Mouse (Mus musculus): ENCODE data around the gene Lama5. TPM values are rescaled to one million over a fixed set of nuclear protein-coding genes. Genes with fewer than 3 reads are reported as not detected.

Gene Lama5
- total RNA-seq, 2 experiments from 2014 or later, result 0.18 to 0.83 TPM

DNA sequence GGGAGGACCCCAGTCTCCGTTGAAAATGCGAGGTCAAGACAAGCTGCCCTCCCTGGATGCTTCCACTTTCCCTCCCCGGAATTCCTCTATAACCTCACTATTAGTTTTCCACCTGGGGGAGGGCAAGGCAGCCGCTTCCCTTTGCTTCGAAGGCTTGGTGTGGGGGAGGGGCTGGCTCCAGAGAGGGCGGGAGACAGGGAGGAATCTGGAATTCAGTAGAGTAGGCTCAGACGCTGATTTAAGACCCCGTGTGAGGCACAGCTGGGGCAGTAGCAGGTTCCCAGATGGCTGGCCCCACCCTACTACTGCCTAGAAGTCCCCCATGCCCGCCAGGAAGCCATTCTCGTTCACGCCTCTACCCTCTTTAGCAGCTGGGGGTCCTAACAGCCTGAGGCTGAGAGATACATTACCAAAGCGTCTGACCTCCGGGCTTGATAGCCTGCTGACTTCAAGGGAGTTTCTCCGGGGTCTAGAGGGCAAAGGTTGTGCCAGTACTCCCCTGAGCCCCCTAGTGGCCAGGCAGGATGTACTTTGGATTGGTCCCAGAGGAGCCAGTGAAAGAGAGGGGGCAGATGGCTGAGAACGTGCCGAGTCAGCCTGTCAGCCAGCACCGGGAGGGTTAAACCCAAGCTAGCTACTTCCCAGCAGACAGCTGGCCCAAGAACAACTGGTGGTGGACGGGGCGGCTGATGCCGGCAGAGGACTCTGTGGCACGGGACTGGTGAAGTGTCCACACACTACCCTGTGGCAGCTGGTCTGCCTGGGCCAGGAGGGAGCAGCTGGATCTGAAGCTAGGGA, 1.8 kb upstream of the Lama5 start:
- peak; percentile 70 for ATAC-seq (ENCODE audit: poor library complexity, severe bottlenecking)

DNA sequence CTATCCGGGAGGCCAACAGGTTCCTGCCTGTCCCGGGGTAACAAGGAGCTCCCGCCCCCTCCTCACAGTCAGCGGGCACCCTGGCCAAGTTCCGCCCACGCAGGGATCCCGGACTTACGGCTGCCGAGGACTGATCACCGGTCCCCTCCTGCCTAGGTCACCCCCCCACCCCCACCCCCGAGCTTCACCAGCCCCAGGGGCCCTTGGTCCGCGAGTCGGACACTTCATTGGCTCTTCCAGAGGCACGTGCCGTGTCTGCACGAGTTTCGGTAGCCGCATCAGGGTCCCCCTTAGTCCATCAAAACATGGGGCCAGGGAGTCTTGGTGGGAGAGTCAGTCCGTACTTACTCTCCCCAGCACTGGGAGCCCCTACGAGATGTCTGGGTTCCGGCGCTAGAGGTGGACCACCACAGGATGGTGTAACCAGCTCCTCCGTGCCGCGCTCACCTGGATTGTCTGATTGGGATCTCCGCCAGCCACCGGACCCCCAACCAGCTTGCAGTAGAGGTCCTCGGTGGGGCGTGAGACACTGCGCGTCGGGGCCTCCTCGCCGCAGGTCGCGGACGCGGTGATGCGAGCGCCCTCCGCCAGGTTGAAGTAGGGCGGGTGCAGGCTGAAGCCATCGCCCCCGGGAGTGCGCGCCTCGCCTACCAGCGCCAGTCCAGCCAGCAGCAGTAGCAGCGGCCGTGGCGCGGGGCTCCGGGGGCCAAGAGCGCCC, 456 bp downstream of the Lama5 start:
- peak; percentile 20; the same call in 1 of the 2 replicates for ATAC-seq (ENCODE audit: poor library complexity, severe bottlenecking)

DNA sequence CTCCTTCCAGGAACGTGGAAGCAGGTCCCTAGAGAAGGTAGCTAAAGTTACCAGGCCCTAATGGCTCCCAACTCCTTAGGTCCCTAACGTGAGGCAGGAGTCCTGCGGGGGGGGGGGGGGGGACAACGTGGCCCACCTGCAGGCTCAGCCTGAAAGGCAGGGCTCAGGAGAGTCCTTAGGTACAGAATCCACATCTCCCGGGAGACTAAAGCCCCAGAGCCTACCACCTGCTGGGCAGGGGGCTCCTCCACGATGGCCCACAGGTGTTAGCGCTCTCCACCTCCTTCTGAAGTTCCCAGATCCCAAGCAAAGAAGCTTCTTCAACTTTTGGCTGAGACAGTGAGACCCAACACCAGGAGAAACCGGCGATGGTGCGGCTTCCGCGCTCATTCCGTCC, 1.0 kb downstream of the Lama5 start:
- no peak for ATAC-seq (ENCODE audit: poor library complexity, severe bottlenecking)

DNA sequence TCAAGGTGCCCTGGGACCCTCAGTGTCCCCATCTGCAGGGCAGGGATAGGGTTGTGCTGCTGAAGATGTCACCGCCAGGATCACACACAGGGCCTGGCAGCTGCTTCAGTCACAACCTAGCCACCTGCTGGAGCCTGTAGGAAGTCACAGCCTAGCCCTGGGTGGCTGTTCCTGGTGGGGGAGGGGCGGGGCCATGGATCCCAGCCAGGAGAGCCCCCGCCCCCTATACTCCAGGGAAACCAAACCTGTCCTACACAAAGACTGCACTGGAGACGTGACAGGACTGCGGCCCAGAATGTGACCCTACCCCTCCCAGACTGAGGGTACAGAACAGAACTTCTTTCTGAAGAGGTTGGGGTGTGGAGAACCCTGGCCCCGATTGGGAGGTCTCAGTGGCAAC, 3.4 kb downstream of the Lama5 start:
- no peak for ATAC-seq (ENCODE audit: poor library complexity, severe bottlenecking)

DNA sequence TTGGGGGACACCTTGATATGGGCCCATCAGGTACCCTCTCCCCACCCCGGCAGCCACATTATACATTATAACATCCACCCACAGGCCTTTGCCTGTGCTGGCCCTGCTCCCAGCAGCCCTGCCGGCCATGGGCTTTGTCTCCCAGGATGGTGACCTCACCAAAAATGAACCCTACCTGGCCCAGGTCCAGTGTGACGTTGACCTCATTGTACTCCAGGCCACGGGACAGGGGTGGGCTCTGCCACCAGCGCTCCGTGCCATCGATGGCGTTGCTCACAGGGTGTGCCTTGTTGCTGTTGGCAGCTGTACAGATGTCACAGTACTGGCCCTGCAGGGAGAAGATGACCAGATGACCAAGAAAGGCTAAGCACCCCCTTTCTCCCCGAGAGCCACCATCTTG, 4.6 kb downstream of the Lama5 start:
- ATAC-seq (ENCODE audit: poor library complexity, severe bottlenecking), result no peak

DNA sequence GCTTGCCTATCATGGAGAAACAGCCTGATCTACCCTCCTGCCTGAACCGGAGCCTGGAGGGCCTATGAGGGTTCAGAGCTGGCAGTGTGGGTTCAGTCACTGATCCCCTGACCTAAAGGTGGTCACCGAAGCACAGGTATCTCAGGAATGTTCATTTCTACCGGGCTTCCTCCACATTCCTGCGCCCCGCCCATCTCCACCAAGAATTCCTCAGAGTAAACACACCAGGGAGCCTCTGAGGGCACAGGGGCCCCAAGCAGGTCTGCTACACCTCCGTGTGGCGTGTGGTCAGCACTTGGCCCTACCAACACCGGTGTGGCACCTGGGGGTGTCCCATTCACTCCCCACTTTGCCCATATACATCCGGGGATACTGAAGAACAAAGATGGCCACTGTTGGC, 5.5 kb downstream of the Lama5 start:
- ATAC-seq (ENCODE audit: poor library complexity, severe bottlenecking), result no peak

DNA sequence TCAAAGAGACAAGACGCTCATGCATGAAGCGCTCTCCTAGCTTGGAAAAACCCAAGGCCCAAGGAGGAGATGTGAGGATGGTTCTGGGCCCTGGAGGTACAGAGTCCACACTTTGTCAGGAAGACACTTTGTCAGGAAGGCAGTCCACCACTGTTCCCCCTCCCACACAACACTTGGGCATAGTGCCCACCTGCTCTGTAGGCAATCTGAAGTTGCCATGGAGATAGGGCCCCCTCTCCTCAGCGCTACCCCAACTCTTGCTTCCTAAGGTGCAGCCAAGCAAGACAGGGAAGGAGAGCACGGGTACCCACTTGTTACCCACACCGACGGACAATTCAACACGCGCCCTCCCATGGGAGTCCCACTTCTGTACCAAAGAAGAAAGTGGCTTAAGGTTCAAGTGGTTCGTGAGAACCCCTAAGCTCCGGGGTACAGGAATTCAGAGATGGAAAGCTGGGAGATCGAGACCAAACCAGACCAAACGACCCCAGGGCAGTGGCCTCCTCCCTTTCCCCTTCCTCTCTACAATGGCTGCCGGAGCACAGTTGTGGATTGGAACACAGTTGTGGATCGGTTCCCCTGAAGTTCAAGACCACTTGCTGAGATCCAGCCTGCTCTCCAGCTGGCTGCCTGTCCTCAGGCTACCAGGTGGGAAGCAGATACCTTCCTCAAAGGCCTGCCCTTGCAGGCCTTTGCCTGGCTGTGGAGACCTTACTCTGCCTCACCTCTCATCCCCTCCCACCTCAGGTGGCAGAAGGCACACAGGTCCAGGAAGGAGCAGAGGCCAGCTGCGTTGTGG, 6.3 kb downstream of the Lama5 start:
- ATAC-seq (ENCODE audit: poor library complexity, severe bottlenecking), result no peak

DNA sequence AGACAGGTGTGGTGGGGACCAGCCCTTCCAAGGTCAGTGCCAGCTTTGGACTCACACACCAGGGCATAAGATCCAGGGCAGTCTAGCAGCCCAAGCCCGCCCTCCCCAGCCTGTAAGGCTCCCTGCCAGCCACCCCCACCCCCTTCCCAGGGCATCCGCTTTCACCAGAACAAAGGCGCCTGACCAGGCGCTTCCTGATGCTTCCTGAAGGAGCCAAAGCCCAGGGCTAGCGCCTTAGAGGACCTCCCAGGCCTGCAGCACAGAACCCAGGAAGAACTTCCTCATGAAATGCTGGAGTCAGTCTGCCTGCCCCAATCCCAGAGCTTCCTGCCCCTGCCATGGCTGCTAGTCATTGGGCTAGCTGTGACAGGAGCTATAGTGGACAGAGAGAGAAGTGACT, 7.0 kb downstream of the Lama5 start:
- no peak for ATAC-seq (ENCODE audit: poor library complexity, severe bottlenecking)

DNA sequence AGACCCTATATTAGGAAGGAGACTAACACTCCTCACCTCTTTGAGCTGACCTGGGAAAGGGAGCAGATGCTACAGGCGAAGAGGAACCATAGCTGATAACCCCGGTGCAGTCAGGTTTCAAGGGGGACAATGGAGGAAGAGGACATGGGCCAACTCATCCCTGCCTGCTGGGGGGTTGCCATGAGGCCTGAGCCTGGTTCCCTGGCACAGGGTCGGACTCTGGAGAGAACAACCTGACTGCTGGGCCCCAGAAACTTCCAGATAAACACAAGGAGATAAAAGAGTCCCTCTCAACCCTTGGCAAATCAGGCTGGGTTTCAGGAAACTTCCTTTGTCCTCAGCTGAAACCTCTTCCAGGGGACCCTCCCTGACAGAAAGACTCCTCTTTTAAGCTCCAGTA, 7.4 kb downstream of the Lama5 start:
- ATAC-seq (ENCODE audit: poor library complexity, severe bottlenecking), result no peak

DNA sequence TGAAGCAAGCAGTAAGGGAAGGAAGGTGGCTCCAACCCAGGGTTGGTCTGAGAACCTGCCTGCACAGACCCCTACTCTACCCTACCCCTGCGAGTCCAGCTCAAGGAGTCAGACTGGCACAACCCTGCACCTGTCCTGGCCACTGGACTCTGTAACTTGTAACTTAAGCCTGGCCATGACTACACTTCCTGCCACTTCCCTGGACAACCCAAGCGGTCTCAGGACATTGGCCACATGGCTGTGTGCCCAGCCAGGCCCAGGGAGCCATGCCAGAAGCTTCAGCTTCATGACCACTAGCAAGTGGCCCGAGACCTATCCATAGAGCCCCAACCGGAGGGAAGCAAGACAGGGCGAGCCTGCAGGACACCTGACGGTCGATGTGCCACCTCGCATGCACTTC, 8.1 kb downstream of the Lama5 start:
- ATAC-seq (ENCODE audit: poor library complexity, severe bottlenecking), result no peak

DNA sequence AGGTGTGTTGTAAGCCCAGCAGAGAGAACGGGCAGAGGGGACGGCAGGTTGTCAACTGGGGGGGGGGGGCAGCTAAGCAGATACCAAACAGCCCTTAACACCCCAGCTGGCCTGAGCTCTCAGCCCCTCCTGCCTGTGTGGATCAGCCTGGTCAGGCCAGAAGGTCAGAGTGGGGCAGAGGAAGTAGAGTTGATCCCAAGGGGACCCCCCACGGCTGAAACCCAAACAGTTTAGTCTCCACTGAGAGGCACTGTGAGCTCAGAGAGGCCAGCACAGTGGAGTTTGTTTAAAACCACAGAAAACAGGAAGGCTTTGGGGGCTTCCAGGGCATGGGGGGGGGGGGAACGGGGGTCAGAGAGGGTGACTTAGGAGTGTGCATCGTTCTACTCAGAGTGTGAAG, 8.7 kb downstream of the Lama5 start:
- ATAC-seq (ENCODE audit: poor library complexity, severe bottlenecking), result no peak

DNA sequence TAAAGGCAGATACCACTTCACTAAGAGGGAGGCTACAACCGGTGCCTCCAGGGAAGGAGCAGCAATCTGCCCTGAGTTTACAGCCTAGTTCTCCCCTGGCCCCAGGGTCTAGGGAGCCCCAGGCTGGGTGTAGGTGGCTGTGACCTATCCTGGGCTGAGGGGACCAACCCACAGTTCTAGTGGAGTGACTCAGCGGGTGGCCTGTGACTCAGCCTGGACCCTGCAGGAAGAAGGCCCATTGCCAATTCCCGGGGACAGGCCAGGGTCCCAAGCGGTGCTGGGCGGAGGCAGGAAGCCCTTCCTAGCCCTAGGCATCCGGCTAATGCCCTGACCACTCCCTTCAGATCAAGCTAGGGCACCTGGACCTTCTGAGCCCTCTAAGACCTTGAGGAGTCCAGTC, 9.7 kb downstream of the Lama5 start:
- ATAC-seq (ENCODE audit: poor library complexity, severe bottlenecking), result no peak

DNA sequence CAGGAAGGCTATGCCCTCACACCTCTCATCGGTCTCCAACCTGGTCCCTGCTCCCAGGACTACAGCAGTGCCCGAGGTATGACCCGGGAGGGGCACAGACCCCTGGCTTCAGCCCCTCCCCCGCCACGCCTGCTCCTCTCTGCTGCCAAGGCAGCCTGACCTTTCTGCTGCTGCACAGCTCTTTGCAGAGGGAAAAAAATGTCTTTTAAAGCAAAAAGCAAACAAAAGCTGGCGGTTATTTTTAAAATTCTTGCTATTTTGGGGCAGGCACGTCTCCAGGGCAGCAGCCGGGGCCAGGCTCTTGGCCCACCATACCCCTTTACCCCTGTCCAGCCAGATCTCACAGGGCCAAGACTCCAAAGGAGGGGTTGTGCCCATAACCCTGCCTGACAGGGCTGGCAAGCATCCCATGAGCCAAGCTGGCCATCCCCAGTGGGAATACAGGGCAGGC, 10.6 kb downstream of the Lama5 start:
- no peak for ATAC-seq (ENCODE audit: poor library complexity, severe bottlenecking)

DNA sequence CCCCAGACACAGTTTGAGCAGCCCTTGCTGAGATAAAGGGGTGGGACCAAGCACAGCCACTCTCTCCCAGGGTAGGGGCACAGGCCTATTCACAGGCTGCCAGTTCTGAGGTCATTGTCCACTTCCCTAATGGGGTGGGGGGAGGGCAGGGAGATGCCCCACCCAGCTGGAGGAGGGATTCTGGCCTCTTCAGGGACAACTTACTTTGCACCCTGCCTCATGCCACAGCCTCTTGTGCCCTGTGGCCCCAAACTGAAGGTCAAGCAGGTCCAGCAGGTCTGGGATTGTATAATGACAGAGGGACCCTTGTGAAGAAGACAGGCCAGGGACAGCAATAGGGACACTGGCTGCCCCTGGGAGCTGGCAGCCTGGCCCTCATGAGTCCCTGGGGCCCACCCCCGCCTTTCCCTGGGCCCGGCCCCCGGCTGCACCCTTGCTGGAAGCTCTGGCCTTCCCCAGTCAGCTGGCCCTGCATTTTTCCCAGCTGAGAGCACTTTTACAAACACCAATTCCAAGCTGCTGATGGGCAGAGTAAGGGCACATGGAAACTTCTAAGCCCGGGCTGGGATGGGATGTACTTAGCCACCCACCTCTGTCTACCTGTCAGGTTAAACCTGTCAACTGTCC, 11.2 kb downstream of the Lama5 start:
- no peak for ATAC-seq (ENCODE audit: poor library complexity, severe bottlenecking)

DNA sequence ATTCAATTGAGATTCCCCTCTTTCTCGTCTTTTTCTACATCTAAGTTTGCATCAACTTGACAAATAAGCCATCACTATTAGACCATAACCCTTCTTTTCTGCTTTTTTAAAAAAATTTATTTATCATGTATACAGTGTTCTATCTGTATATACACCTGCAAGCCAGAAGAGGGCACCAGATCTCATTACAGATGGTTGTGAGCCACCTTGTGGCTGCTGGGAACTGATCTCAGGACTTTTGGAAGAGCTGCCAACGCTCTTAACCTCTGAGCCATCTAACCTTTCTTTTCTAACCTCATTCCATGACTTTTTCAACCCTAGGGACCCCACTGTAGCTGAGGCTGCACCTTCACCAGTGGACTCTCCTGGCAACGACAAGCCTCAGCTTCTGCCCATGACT, 13.4 kb downstream of the Lama5 start:
- no peak for ATAC-seq (ENCODE audit: poor library complexity, severe bottlenecking)

DNA sequence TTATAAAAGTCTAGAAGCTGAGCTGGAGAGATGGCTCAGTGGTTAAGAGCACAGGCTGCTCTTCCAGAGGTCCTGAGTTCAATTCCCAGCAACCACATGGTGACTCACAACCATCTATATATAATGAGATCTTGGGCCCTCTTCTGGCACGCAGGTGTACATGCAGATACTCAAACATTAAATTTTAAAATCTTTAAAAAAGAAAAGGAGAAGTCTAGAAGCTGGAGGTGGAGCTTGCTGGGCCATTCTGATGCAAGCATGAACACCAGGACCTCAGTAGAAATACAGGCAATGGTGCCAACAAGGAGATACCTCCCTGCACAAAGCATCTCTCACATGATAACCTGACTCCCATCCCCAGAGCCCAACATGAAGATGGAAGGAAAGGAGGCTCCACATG, 16.7 kb downstream of the Lama5 start:
- no peak for ATAC-seq (ENCODE audit: poor library complexity, severe bottlenecking)

DNA sequence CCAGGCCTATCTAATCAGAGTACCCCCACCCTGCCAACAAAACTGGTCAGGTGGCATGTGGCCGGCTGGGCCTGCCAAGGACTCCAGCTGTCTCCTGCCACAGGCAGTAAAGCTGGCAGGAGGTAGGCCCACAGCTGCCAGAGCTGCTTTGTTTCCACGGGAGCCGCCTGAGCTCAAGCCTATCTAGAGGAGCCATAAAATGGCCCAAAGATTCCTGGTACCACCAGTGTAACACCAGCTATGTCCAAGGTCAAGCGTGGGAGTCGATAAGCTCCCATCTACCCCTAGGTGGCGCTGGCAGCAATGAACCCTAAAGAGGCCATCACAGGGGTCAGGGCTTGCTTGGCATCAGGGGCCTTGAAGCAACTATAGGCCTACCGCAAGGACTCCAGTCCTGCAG, 17.8 kb downstream of the Lama5 start:
- 0 out of 2 replicates have a peak, but pooled peaks have one; percentile 40 for ATAC-seq (ENCODE audit: poor library complexity, severe bottlenecking)

DNA sequence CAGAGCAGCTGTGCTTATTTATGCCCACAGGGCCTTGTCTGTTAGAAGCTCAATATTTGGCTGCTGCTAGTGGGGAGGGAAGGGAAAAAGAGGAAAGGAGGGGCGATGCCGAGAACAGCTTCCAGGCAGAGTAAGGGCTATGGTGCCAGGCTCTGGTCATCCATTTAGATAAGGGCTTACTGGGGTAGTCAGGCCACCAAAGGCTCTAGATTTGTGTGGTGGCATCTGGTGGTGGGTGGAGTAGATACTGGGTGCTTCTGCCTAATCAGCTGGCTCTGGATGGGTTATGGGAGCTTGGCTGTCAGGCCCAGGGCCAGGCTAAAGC, 19.7 kb downstream of the Lama5 start:
- ATAC-seq (ENCODE audit: poor library complexity, severe bottlenecking), result no peak

DNA sequence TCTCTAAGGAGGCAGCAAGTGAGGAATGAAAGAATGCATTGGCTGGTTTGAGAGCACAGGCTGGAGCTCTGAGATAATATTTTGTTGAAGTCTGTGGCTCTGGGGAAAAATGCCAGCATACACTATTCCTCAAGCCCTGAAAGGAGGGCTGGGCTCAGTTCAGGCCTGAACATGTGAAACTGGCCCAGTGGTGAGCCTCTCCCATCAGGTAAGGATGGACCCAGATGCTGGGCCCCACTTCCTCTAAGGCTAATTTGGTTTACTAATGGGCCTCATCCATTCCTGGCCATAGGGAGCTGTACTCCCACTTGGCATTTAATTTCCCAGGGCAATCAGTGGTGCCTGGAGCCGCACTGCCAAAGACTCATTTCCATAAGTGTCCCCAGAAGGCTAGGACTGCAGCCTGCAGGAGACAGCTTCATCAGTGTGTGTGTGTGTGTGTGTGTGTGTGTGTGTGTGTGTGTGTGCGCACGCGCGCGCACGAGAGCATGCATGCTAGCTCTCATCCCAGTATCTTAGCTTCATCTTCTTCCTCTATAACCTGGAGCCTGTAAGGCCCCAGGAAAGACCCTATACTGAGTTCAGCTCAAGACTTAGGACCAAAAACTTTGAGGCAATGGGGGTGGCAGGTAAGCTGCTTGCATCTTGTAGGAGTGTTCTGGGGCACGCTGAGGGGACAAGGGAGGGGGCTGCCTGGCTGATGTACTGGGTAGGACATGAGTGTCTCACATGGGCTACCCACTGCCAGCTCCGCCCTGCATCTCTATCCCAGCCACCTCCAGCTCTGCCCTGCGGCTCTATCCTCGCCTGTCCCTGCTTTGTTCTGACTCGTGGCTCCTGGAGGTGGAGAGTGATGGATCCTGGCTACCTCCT, 20.3 kb downstream of the Lama5 start:
- ATAC-seq (ENCODE audit: poor library complexity, severe bottlenecking), result no peak

DNA sequence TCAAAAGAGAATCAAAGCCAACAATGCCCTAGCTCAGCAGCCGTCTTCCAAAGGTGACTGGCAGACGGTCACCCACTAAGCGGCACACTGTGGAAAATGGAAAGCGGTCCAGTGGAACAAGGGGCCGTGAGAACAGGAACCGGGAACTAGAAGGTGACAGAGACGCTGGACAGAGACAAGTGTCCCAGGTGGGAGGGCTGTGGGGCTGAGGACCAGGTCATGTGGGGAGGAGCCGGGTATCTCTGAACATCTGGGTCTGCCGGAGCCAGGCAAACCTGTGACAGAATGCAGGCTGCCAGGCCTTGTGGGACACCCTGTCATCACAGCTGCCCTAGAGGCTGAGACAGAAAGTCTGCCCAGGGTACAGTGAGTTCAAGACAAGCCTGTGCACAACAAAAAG, 21.2 kb downstream of the Lama5 start:
- no peak for ATAC-seq (ENCODE audit: poor library complexity, severe bottlenecking)

All from megakaryocyte, adult 5-6 weeks (primary cell).